Mouse (Mus musculus): ENCODE data around the gene Uvrag.

Gene Uvrag

DNA sequence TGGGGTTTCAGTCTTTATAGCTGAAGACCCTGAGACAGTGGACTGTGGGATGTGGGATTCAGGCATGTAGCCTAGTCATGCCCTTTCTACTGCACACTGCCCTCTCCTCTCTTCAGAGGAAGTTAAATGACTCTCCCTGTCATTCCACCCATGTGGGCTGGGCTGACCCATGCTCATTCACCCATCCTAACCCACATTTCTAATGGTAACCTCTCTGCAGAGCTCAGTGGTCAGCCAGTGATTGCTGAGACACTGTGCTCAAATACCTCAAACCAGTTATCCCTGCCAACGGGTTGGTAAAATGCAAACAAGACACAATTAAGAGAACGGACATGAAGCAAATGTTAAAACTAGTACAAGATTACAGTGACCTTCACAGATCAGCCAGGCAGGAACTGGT lies 39.9 kb downstream of the Uvrag start:
- intact Hi-C loops (cut with DNase I): no loop called here

DNA sequence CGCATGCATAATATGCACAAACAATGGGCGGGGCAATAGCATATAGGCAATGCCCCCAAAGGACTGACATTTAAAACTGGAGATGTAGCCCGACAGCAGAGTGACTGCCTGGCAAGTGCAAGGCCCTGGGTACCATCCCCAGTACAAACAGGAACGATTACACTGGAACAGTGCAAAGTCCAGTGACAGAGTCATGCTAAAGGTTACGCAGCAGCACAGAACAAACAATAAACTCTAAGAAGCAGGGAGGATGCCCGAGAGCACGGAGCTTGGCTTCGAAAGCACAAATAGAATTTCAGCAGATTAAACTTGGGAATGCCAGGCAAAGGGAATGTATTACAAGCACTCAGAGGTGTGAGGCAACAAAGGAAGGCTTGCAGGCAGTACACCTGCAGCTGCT lies 40.4 kb downstream of the Uvrag start:
- intact Hi-C loops (cut with DNase I): no loop called here

DNA sequence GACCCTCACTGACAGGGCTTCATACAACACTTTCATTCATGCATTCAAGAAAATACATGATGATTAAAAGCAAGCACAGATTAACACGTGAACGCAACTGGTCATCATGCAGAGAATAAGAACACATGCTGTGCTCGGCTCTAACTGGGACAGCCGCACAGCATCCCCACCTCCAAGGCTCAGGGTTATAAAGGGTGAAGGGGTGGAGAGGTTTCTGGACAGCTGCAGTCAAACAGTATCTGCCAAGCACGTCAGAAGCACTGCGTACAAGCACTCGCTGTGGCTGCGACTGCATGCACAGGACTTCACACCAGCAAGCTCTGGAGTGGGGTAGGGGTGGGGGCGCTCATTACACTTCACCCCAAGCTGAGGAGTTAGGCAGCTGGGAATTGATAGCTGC lies 40.9 kb downstream of the Uvrag start:
- intact Hi-C loops (cut with DNase I): no loop called here

DNA sequence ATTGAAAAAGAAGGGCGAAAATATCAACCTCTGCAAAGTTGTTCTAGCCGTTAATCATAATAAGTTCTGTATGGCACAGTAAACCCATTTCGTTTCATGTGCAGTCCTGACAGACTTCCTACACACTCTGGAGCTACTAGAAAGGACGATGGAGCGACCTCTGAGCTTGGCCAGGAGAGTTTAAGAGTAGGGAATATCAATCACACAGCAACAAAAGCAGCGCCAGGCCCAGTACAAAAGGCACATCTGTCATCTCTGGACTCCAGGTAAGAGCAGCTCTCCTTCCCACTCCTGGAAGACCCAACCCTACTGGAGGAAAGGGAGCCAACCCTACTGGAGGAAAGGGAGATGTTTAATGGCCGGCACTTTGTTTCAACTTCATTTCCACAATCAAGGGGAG lies 43.2 kb downstream of the Uvrag start:
- intact Hi-C loops (cut with DNase I): no loop called here

DNA sequence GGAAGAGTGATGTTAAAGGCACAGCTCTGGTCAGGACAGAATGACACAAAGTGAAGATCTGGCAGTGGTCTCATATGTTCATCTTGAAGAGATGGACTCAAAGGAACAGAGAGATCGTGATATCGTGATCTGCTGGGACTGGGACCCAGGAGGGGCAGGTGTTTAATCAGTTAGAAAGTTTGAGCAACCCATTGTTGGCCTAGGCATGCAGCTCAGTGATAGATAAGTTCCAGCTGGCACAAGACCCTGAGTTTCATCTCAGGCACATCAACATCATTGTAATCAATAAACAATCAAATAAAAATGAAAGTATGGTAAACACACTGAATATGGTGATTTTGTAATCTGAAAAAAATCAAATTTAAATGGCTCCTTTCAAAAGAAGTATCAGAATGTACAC lies 43.8 kb downstream of the Uvrag start:
- intact Hi-C loops (cut with DNase I): no loop called here

DNA sequence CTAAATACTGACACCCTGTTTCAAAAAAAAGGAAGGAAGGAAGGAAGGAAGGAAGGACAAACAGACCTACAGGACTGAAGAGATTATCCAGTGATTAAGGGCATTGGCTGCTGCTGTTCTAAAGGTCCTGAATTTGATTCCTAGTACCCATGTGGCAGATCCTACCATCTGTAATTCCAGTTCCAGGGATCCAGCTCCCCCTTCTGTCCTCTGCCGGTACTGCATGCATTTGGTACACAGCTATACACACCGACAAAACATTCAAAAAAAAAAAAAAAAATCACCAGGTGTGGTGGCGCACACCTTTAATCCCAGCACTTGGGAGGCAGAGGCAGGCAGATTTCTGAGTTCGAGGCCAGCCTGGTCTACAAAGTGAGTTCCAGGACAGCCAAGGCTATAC lies 45.8 kb downstream of the Uvrag start:
- intact Hi-C loops (cut with DNase I): no loop called here

DNA sequence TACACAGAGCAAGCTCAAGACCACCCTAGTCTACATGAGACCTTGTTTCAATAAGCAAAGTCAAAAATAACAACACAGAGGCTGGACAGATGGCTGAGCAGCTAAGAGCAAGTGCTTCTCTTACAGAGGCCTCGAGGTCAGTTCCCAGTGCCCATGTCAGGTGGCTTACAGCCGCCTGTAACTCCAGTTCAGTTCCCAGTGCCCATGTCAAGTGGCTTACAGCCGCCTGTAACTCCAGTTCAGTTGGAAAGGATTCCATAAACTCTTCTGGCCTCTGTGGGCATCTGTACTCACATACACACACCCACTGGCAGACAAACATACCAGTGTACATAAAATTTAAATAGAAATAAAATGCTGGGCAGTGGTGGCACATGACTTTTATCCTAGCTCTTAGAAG lies 46.6 kb downstream of the Uvrag start:
- intact Hi-C loops (cut with DNase I): no loop called here

DNA sequence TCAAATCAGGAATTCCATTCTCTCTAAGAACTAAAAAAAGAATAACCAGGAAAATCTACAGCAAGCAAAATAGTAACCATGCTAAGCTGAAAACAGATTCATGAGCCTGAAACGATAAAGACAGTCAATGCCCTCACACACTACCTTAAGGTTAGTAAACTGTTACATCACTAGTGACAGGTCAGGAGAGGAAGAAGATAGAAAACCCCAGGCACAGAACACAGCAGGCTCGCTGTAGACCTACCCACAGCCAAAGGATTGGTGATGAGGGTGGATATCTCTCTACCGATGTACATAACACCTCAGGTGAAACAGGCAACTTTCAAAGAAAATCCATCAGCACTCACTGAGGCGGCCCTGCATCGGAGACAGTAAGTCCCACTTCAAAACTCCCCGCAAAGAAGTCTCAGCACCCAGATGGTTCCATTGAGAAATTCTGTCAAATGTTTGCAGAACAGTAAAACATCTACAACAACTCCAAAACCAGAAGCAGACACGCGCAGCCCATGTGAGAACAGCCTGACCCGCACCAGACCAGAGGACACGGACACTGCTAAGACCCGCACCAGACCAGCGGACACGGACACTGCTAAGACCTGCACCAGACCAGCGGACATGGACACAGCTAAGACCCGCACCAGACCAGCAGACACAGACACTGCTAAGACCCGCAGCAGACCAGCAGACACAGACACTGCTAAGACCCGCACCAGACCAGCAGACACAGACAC lies 48.9 kb downstream of the Uvrag start:
- intact Hi-C loops (cut with DNase I): no loop called here

DNA sequence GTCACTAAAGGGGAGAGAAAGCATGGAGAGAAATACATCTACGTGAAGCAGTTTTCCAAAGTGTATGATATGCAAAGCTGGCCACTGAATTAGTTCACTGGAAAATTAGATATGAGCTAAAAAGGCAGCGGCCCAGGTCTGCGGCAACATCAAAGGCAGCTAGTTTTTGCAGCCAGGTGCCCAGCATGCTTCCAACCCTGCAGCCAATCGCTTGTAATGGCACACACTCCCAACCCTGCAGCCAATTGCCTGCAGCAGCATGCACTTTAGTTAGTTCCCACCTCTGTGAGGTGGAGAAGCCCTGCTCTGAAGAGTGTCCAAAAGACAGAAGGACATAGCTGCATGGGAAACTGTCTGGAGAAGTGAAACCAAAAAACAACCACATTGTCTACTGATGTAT lies 51.2 kb downstream of the Uvrag start:
- intact Hi-C loops (cut with DNase I): no loop called here

DNA sequence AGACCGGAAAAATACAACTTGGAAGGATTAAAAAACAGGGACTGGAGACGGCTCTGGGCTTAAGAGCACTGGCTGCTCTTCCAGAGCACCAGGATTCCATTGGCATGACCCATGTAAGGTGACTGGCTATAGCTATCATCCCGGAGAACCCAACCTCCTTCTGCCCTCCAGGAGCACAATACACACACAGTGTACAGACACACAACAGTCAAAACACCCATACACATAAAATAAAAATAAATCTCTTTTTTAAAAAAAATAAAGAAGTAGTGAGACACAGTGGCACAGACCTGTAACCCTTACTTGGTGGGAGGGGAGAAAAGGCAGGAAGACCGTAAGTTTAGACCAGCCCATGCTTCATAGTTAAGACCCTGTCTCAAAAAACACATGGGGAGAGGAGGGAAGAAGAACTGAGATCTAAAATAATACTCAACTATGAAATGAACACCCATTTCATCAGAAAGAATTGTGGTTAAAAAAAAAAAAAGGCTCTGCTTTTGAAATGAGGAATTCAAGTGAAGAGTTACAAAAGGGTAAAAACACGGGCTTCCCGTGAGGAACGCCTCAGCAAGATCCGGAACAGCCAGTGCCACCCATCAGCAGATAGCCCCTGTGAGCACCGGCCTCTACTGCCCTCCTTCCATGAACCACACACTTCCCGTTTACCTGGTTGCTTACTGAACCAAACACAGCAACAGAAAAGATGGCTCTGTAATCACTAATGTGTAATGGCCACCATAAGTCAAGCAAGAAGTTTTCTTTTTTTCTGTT lies 52.2 kb downstream of the Uvrag start:
- intact Hi-C loops (cut with DNase I): no loop called here

DNA sequence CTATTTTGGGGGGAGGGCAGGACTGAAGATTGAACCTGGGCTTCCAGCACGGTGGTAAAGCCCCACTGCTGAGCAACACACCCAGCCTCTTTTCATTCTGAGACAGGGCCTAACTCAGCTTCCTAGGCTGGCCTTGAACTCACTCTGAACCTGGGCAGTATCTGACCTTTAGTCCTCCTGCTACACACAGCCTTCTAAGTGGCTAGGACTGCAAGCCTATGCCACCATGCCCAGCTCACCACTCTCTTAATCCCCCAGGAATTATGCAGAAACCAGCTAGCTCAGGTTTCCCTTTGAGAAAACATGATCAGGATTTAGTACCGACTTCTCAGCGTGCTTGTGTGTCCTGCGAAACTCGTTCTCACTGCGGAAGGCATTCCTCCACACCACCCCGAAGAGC lies 53.4 kb downstream of the Uvrag start:
- intact Hi-C loops (cut with DNase I): no loop called here

DNA sequence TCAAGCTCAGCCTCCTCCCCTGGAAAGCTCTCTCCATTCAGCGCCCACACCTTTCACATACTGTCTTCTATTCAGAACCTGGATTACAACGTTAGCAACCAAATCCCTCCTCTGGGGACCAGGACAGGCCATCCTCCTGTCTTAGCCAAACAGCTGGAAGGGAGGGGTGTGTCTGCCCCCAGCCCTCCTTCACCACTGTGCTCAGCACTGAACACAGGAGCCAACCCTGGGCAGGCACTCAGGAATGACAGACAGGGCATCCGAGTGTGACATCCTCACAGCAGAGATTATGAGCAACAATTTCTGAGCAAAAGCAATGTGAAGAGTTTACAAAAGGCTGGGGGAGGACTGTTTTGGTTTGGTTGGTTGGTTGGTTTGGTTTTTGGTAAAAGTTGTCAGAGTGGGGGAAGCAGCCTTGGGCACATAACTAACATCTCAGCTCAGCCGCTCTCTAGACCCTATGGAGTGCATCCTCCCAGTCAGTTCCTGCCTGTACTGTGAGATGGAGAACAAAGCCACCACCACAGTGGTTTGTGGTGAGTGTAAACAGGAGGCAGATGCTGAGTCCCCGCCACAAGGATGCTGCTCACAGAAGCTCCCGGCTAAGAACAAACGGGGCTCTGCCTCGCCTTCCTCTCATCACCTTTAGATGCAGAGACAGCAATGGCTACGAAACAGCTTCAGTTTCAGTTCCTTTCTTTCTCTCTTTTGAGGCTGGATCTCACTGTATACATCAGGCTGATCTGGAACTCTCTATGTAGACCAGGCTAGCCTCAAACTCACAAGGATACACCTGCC lies 54.1 kb downstream of the Uvrag start:
- intact Hi-C loops (cut with DNase I): no loop called here

DNA sequence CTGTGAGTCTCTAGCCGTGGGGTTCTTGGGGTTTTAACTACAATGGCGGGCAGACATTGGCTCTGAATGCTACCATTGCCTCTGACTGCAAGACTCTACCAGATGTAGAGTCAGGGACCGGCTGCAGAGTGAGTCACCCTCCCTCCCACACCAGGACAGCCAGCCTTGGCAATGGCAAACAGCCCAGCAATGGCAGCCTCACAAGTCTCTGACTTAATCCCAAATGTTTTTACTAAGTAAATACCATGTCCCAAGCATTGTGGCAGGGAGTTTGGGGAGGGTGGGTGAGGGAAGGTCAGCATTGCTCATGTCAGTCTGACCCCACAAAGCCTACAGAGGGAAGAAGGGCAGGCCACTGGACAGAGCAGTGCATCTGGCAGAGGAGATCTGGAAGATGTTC lies 55.7 kb downstream of the Uvrag start:
- intact Hi-C loops (cut with DNase I): no loop called here

DNA sequence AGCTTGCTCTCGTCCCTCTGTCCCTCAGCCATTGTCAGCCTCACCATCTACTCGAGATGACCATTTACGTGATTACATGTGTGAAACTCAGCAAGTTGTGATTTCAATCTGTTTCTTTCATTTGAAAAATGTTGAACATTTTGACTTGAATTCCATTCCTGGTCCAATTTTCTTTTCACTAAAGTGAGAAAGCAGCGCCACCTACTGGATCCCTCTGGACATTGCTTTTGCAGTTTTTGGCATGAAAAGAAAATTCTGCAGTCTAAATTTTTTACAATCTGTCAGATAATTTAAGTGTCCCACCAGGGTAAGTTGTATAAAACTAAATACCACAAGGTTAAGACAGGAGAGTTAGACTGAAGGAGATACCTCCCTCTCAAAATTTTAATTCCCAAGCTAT lies 61.4 kb downstream of the Uvrag start:
- intact Hi-C loops (cut with DNase I): loop anchor here (1.0 to 5.0 kb wide), 2 partner anchors 117 to 337 kb away; no protein-coding TSS in a partner anchor

DNA sequence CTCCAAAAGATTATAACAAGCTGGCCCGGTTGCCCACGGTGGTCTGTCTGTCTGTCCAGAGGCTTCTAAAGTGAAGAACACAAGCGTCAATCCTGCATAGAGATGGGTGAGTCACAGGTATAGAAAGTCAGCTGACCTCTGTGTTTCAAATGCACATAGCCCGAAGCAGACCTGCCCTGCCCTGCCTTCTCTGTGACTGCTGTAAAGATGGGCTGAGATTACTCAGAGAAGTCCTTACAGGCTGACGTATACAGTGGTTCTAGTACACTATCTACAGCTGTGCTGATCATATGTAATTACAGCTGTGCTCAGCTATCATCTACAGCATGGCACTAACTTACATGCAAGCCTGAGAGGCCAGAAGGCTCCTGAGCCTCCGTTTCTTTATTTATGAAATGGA lies 62.1 kb downstream of the Uvrag start:
- intact Hi-C loops (cut with DNase I): loop anchor here (1.0 to 5.0 kb wide), 2 partner anchors 117 to 337 kb away; no protein-coding TSS in a partner anchor

DNA sequence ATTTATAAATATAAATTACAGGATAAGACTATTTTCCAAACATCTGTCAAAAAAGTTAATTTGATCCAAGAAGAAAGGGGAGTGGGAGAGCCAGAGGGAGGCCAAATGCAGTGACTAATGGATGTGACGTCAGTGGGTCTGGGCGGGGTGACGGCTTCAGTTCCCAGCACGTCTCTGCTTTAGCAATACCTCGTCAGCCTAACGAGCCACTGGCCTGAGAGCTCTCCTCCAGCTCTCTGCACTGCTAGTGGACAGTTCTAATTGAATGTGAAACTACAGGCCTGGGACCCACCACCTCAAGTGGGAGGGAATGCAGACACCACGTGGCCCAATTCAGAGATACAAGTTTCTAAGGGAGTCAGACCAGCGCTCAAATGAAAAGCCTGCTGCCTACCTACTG lies 63.7 kb downstream of the Uvrag start:
- intact Hi-C loops (cut with DNase I): loop anchor here (5.0 kb wide), 1 partner anchor 335 kb away; no protein-coding TSS in a partner anchor

DNA sequence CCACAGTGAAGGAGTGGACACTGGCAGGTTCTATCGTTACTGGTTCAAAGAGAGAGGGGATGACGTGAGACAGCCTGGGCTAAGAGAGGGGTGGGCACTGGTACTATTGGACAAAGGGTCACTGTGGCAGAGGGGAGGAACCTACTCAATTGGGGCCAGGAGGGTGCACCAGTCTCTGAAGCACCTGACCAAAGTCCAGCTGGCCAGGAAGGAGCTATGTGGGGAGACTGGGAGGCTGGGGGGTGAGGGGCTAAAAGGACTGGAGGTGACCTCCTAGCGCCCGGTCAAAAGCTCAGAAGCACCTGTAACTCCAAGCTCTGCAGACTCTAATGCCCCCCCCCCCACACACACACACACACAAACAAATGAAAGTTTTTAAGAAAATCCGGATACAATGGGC lies 65.8 kb downstream of the Uvrag start:
- intact Hi-C loops (cut with DNase I): loop anchor here (5.0 kb wide), 1 partner anchor 333 kb away; no protein-coding TSS in a partner anchor

DNA sequence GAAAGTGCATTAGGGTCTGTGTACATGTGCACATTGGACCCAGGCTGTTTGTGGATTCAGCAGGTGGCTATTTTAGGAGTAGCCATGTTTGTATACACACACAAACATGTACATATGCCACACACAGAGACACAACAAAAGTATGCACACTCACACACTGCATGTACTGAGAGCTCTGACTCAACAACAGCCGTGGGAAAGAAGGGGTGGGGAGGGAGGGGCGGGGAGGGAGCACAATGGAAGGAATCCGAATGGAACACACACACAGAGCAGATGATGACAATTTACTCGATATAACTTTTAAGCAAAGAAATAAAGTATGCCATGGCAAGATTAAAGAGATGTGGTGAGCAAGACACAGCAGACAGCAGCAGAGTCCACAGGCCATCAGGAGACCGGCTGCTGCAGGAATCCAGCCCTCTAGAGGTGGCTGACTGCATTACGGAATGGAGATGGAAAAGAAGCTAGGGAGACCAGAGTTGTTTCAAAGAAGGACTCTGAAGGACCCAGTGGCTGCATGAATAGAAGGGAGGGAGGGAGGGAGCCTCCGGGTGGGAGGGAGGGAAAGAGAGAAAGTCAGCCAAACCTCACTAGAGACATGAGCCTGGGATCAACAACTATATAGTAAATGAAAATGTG lies 67.1 kb downstream of the Uvrag start:
- intact Hi-C loops (cut with DNase I): no loop called here

DNA sequence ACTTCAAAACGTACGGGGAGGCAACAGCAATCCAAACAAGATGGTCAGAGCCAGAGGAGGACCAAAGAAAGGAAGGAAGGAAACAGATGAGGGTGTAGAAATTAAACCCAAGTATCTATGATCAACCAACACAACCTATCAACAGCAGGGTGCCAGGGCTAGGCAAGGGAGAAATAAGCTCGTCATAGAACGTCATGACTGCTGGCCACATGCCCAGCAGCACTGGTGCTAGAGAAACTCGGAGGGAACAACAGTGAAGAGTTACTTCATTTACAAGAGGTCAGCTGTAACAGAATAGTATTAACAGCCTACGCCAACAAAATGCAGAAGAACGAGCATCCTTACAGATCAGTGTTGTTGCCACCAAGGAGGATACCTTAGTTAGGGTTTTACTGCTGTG lies 73.2 kb downstream of the Uvrag start:
- intact Hi-C loops (cut with DNase I): no loop called here

DNA sequence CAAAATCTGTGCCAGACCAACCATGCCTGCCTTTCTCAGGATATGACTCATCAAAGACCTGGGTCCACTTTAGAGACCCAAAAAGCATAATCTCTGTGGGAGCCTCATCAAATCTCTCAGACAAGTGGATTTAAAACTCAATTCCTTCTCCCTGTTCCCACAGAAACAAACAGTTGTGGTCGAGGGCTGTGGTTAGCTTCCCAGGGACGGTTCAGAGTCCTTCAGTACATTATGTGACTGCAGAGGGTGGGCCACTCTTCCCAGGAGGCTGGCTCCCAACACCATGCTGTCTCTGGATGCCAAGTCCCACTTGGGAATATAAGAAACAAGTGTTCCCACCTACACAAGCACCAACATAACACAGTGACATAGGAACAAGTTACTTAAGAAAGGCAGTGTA lies 75.0 kb downstream of the Uvrag start:
- intact Hi-C loops (cut with DNase I): no loop called here

DNA sequence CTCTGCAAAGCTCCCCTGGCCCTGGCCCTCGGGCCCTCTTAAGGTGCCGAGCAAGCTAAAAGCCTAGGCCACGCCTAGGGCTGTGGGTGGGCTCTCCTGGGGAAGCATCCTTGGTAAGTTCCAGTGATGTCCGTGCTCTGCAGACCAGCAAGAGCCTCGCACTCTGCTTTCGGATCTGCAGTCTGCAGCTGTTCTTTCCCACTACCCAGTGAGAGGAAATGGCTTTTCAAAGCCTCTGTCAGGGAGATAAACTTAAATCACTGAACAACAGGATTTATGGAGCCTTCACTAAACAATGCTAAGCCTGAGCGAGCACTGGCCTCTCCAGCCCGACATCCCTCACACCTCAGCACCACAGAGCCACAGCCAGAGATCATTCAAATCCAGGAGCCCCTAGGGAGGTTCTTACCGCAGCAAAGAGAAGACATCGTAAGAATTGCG lies 75.5 kb downstream of the Uvrag start:
- intact Hi-C loops (cut with DNase I): no loop called here

All from adrenal gland (tissue).